Mouse (Mus musculus): ENCODE results near the gene Ppp3ca.

DNA sequence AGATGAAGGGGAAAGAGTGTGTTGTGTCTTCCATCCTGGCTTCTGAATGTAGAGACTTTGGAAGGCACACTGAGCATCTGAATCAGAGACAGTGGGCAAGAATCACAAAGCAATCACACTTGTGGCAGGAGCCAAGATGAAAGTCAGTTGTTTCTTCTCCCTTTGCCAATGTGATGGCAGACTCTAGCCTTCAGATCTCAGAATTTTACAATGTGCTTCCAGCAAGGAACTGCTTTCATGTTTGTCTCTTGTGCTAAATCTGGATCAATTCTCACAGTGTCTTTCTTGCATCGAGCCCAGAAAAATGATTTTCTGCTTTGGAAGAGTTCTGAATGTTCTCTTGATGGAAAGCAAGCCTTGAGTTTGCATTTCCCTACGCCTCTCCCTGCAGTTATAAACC is 297.6 kb downstream of the Ppp3ca start:
- TF ChIP-seq CTCF (IDR thresholded peaks at IDR 0.05; ENCODE audit: low read depth) (no peak), EP300 (IDR thresholded peaks at IDR 0.05; ENCODE audit: low read depth) (no peak)

All from liver, embryonic 14.5 days (tissue).